Mouse (Mus musculus) embryonic stem cell, embryonic (primary cell): Measurements from ENCODE around the gene Fan1.

ENCODE experiments used
- CTCF ChIA-PET, 4 experiments: fragments of 300-600 bp in 2 of 4; fragments of 350-600 bp in 2 of 4; sonication (Branson Sonifier 250); formaldehyde crosslinking; loops; one replicate each; lab custom pipeline; 2022; ENCODE audit warnings: inconsistent platforms in 2 of 4; lab: Charles Lee
- POLR2A ChIA-PET, 4 experiments: fragments of 300-600 bp in 2 of 4; fragments of 350-600 bp in 2 of 4; sonication (Branson Sonifier 250); formaldehyde crosslinking; loops; one replicate each; lab custom pipeline; 2022; ENCODE audit warnings: antibody characterized with exemption in 4 of 4, inconsistent platforms in 1 of 4; lab: Charles Lee

Gene Fan1

DNA sequence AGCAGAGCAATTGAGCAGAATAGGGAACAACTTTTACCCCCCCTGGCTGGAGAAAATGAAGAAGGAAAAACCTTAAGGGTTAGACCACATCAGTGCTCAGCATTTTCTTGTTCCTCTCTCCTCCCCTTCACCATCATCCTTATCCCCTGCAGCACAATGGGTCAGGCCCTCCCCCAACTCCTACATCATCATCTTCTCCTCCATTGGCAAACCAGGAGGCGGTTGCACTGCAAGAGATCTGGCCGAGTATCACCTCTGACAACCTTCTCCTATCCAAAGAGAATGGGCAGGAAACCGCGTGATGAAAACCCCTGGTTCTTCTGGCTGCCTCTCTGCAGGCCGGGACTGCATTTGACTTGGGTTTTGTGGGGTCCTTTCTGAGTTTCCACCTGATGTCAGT is 17.2 kb downstream of the Fan1 start:
- CTCF ChIA-PET: interaction anchor here in 3 of 4 experiments (0.5 to 1.5 kb wide), 3 partner anchors 33 to 1010 kb away, joined by 3 to 5 read pairs (median 3); no protein-coding TSS in a partner anchor
- POLR2A ChIA-PET: interaction anchor here in 3 of 4 experiments (0.7 to 2.0 kb wide), 4 partner anchors 14 to 172 kb away, joined by 3 to 19 read pairs (median 8); partner anchors contain the start of genes Mcee (in 1 of the 3) and Mphosph10 (in 1 of the 3)

DNA sequence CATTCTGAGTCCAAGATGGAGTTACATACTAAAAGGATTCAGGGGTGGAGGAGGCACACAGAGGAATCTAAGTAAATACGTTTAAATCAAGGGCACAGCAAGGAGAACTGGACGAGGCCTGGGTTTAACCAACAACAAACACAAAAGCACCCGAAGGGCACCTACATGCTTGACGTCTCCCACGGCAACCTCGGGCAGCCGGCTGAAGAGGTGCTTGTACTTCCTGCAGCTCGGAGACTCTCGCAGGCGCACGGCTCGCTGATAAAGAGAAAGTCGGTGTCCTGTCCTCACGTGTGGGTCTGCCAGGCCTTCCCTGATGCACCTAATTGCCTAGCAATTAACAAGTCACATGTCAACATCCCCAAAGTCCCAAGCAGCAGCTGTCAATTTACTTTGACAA is 19.7 kb downstream of the Fan1 start:
- CTCF ChIA-PET: no interaction called here
- POLR2A ChIA-PET: no interaction called here

DNA sequence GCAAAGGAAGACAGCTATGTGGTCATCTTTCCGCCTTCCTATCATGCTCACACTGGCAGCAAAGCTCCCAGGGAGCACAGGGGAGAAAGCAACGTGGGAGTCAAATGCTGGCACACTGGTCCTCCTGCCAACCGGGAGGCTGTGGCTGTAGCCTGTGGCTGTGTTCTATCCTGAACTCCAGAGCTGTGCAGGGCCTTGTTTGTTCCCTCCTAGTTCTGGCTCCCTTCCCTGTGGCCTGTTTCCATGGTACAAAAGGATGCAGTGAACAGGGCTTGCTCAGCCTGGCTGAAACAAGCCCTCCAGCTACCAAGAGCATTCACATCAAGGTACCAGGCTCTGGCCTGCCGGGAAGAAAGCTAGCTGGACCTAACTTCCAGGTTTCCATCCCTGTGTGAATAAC is 22.8 kb downstream of the Fan1 start:
- CTCF ChIA-PET: no interaction called here

DNA sequence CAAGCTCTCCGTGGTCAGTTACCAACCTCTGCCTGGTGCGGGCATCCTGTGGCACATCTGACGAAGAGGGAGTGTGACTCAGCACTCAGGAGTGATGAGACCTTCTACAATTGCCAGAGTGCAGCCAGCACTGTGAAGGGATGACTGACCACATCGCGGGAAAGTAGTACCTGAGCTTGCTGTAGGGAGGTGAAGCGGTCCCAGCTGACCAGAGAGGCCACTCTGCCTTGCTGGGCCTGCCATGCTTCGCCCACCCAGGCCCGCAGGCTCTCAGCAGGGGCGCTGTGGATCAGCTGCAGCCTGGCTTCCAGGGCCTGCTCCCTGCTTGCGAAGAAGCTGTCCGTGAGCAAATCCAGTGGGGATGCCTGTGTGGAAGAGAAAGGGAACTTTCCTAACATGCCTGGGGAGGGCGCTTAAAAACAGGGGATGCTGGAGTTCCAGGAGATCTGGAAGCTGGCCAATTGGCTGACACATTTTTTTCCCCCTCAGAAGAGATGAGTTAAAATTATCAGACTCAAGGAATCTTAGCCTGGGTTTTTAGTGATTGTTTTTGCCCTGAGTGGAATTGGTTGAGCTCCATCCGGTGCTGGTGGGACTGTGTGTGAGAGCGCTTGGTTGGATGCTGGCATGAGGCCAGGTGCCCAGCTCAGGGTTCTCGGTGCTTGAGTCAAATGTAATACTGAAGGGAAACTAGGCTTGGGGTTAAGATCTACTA is 24.6 kb downstream of the Fan1 start:
- ChIA-PET CTCF (interaction anchor here in 2 of 4 experiments (0.6 to 0.8 kb wide), 2 partner anchors 26 to 1047 kb away, joined by 3 read pairs; no protein-coding TSS in a partner anchor), POLR2A (interaction anchor here in 2 of 4 experiments (0.6 to 1.8 kb wide), 7 partner anchors 8 to 161 kb away, joined by 3 to 8 read pairs (median 3); partner anchors contain the start of genes Mcee (in 2 of the 2) and Mphosph10 (in 2 of the 2))

More for the DNA sequence above, 22.8 kb downstream of the Fan1 start:
- POLR2A ChIA-PET: interaction anchor here in 1 of 4 experiments (2.1 kb wide), 1 partner anchor 41 kb away, joined by 9 read pairs; the partner anchor contains the start of genes Mcee and Mphosph10

DNA sequence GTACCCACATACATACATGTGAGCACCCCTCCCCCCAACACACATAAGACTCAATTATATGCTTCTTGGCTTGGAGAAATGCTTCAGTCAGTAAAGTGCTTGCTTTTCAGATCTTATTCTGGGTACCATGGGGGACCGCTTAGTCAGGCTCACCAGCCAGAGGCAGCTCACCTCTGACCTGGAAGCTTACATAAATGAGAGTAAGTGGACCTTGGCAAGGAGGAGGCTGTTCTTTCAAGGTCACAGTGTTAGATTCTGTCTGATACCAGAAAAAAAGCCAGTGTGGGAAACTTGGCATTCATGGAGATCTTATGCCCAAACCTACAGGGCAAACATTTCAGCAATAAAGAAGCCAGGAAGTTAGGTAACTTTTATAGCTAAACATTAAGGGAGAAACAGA is 26.1 kb downstream of the Fan1 start:
- ChIA-PET POLR2A (interaction anchor here in 1 of 4 experiments (0.8 to 1.0 kb wide), 2 partner anchors 13 to 14 kb away, joined by 3 read pairs; no protein-coding TSS in a partner anchor), CTCF (no interaction called here)

DNA sequence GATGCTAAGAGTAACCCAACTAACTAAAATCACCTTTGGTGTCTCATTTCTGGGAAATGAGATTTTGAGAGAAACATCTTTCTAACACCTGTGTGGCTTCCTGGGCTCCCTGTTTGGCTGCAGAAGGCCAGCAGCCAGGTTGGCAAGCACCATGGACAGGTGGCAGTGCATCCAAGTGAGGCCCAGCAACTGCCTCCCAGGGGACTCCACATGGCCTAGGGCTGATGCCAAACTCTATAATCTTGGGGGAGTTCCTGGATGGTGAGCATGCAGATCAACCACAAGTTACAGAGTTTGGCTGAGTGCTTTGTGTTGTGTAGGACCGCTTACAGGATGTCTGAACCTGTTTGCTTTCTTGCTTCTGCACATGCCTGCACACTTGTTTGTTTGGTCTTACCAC is 41.2 kb downstream of the Fan1 start:
- ChIA-PET POLR2A (interaction anchor here in 1 of 4 experiments (0.6 kb wide), 1 partner anchor 10 kb away, joined by 3 read pairs; no protein-coding TSS in a partner anchor), CTCF (interaction anchor here in 2 of 4 experiments (0.6 to 0.7 kb wide), 2 partner anchors 109 to 598 kb away, joined by 3 read pairs; no protein-coding TSS in a partner anchor)

DNA sequence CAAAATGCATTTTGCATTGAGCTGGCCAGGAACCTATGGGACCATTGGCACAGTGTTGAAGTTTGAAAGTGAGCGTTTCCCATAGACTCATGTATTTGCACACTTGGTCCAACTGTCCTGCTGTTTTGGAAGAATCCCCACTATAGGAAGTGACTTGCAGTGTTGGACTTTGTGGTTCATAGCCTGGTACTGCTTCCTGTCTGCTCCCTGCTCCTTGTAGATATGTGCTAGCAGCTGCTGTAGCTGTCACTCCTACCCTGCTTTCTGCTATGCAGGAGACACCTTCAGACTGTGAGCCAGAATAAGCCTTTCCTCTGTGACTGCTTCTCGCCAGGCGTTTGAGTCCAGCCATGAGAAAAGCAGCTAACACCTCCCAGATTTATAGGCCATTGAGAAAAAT is 42.6 kb downstream of the Fan1 start:
- CTCF ChIA-PET: no interaction called here
- POLR2A ChIA-PET: interaction anchor here in 1 of 4 experiments (1.2 kb wide), 1 partner anchor 9 kb away, joined by 4 read pairs; no protein-coding TSS in a partner anchor

DNA sequence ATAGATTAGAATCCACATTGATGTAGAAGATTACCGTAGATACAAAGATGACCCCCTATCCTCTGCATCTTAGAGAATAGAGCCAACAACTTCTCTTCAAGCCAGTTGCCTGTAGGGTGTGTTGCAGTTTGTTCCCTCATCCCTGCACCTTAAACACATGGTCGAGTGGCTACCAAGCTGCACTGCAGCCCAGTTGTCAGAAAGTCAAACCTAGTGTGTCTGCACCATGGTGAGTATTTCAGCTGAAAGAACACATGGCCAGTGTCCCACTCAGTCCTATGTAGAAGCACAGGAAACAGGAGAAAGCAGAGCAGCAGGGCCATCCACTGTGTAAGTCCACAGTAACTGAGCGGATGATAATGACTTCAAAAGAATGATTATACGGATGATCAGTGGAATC is 46.4 kb downstream of the Fan1 start:
- ChIA-PET CTCF (interaction anchor here in 1 of 4 experiments (0.9 kb wide), 1 partner anchor 35 kb away, joined by 3 read pairs; no protein-coding TSS in a partner anchor), POLR2A (interaction anchor here in 2 of 4 experiments (0.7 to 2.5 kb wide), 5 partner anchors 22 to 168 kb away, joined by 3 to 6 read pairs (median 4); partner anchors contain the start of gene Mtmr10 (in 1 of the 2))

DNA sequence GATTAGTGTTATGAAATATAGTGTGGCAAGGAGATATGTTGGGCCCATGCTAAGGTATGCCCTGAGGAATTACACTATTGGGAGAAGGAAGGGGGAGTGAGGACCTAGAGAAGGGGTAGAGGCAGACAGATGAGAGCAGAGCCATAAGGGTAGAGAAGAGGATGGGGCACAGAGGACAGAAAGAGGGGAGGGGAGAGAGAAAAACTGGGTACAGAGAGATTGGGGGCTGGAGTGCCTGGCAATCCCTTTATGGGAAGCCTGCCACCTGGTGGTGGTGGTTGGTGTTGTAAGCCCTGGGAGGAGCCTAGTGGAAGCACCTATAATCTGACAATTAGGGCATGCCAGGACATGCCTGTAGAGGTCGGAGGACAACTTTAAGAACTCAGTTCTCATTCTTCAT is 47.0 kb downstream of the Fan1 start:
- ChIA-PET CTCF (interaction anchor here in 1 of 4 experiments (0.9 kb wide), 1 partner anchor 34 kb away, joined by 3 read pairs; no protein-coding TSS in a partner anchor), POLR2A (interaction anchor here in 2 of 4 experiments (1.5 to 2.5 kb wide), 2 partner anchors 143 to 167 kb away, joined by 3 to 6 read pairs; no protein-coding TSS in a partner anchor)

DNA sequence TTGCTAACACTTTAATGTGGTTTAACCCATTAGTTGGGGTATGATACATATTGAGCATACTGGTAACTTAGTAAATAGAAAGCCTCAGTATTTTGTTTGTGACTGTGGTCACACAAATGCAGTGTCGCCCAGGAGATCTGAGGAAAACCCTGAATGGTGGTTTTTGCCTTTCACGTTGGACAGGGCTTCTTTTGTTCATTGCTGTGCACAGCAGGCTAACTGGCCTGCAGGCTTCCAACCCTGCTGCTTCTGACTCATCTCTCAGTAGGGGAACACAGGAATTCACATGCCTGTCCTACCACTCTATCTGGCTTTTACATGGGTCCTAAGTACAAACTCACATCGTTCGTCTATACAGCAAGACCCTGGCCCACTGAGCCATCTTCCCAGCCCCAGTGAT is 52.2 kb downstream of the Fan1 start:
- CTCF ChIA-PET: no interaction called here
- POLR2A ChIA-PET: interaction anchor here in 1 of 4 experiments (0.6 kb wide), 1 partner anchor 29 kb away, joined by 3 read pairs; no protein-coding TSS in a partner anchor

DNA sequence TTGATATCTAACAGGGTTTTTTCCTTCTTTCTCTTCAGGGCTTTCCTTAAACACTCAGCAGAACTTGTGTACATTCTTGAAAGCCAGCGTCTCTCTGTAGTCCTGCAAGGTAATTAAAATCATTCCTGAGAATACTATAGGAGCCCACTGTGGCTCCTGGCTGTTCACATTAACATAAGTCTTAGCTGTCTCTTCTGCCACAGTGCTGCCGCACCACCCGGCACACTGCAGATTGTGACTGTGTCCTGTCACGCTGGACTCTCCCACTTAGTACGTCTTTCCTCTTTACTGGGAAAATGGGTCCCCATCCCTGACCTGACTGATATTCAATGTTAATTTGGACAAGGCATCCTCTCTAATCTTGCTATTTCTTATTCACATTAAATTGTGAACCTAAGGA is 52.8 kb downstream of the Fan1 start:
- ChIA-PET CTCF (no interaction called here), POLR2A (interaction anchor here in 3 of 4 experiments (0.6 to 1.3 kb wide), 3 partner anchors 29 to 155 kb away, joined by 3 read pairs; partner anchors contain the start of gene Mtmr10 (in 1 of the 3))

DNA sequence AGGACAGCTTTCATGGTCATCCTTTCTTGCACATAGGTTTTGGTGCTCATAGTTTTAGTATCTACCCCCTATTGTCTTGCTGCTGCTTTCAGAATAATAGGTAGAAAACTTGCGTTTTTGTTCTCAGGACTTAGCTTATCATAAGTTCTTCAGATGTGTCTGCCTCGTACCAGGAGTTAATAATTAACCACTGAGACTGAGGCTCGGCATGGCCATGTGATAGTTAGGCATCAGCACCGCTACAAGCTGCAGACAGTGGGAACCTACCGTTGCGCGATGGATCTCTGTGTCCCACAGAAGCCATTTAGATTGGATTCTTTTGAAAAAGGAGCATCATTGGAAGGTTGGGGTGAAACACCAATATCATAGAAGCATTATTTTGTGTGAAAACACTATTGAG is 61.1 kb downstream of the Fan1 start:
- ChIA-PET CTCF (interaction anchor here in 1 of 4 experiments (0.6 kb wide), 1 partner anchor 11 kb away, joined by 3 read pairs; no protein-coding TSS in a partner anchor), POLR2A (interaction anchor here in 2 of 4 experiments (1.2 to 2.0 kb wide), 2 partner anchors 25 kb away, joined by 4 read pairs; partner anchors contain the start of gene Mtmr10 (in 2 of the 2))

DNA sequence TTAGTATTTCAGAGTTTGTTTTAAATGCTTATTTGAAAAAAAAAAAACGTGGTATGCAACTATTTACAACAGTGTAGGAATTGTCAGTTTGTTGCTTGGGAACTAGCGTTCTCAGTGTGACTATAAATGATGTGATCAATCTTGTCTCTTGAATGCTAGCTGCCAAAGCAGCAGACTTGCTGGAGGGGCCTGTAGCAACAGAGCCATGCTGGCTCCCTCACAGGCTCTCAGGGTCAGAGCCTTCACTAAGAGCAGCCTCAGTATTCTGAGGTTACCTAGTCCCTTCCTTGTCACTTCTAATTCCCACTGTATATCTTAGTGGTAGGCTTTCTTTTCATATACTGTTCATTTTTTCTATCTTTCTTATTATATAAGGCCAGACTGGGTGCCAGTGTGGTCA is 63.1 kb downstream of the Fan1 start:
- POLR2A ChIA-PET: interaction anchor here in 2 of 4 experiments (0.7 to 0.9 kb wide), 4 partner anchors 12 to 1470 kb away, joined by 3 to 7 read pairs (median 4); no protein-coding TSS in a partner anchor
- CTCF ChIA-PET: no interaction called here

DNA sequence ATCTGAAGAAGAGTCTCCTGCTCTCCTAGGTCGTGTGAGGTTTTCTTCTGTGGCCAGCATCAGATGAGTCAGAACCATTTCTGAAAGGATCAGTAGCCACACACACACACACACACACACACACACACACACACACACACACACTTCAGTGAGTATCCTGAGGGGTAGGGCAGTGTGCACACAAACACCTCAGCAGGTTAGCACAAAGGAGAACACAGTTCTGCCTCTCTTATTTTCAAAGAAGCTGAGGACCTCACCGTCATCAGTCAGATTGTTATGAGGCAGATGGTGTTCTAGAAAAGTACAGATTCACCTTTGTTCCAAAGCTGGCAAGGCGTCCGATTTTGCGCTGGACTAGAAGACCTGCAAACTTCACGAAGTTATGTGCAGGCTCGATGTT is 63.7 kb downstream of the Fan1 start:
- CTCF ChIA-PET: no interaction called here
- POLR2A ChIA-PET: interaction anchor here in 2 of 4 experiments (0.7 kb wide), 3 partner anchors 269 to 1470 kb away, joined by 3 to 7 read pairs (median 4); no protein-coding TSS in a partner anchor
